Comparison of ENCODE assay signal across 26 mouse cellular contexts in the genomic region with DNA sequence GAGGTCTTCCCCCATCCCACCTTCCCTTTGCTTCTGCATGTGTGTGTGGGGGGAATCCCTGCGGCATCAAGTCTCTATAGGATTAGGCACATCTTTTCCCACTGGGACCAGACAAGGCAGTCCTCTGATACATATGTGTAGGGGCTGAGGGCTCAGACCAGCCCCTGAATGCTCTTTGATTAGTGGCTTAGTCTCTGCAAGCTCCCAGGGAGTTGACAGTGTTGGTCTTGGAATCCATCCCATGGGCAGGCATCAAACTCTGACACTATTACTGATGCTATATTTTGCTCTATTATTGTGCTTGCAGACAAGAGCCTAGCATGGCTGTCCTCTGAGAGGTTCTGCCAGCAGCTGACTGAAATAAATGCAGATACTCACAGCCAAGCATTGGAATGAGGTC.
"Had no signal": no experiment of that assay in that cellular context is flagged by ENCODE, and none has a peak within 500 bp of the region (broad histone marks: within the 10 kb centered on the region; RNA-seq: fewer than 3 reads in every experiment).

No protein-coding gene starts in this region.

- H3K4me1 ChIP-seq: heart, embryonic 13.5 days; heart, embryonic 15.5 days; hindbrain, embryonic 10.5 days; hindbrain, embryonic 12.5 days; intestine, embryonic 15.5 days; limb, embryonic 10.5 days; limb, embryonic 12.5 days; liver, embryonic 13.5 days had no signal

- H3K9ac ChIP-seq: heart, embryonic 13.5 days; heart, embryonic 15.5 days; hindbrain, embryonic 12.5 days; hindbrain, embryonic 14.5 days; intestine, embryonic 15.5 days; limb, embryonic 12.5 days; liver, embryonic 13.5 days had no signal

- DNase-seq: gastrocnemius, adult 2 months; gastrocnemius, postnatal 10 days; gastrocnemius, postnatal 25 days; heart, adult 2 months; heart, postnatal 4 days; kidney, adult 9 months; kidney, postnatal 10 days; kidney, postnatal 25 days; liver; liver, embryonic 13.5 days had no signal

- H3K27me3 ChIP-seq: heart, embryonic 13.5 days; heart, embryonic 15.5 days; hindbrain, embryonic 12.5 days; intestine, embryonic 15.5 days; limb, embryonic 12.5 days; liver, embryonic 13.5 days had no signal

- H3K36me3 ChIP-seq: heart, embryonic 13.5 days; heart, embryonic 15.5 days; hindbrain, embryonic 10.5 days; hindbrain, embryonic 12.5 days; intestine, embryonic 15.5 days; limb, embryonic 10.5 days; limb, embryonic 12.5 days; liver, embryonic 13.5 days had no signal

- H3K4me2 ChIP-seq: heart, embryonic 11.5 days; heart, embryonic 13.5 days; heart, embryonic 15.5 days; hindbrain, embryonic 12.5 days; hindbrain, embryonic 14.5 days; intestine, embryonic 15.5 days; limb, embryonic 12.5 days; liver, embryonic 11.5 days; liver, embryonic 13.5 days had no signal

- H3K4me3 ChIP-seq: gastrocnemius, adult 2 months; heart, adult 2 months; heart, embryonic 13.5 days; heart, embryonic 15.5 days; hindbrain, embryonic 10.5 days; hindbrain, embryonic 12.5 days; intestine, embryonic 15.5 days; layer of hippocampus, adult 2 months; left cerebral cortex, adult 2 months; limb, embryonic 10.5 days; limb, embryonic 12.5 days; liver, embryonic 13.5 days had no signal

- ATAC-seq: forebrain, embryonic 16.5 days; hindbrain, embryonic 16.5 days; inflammation-experienced regulatory T-cells, adult 6 months; intestine, embryonic 15.5 days; intestine, postnatal 0 days had no signal

- H3K9me3 ChIP-seq: heart, embryonic 13.5 days; heart, embryonic 15.5 days; hindbrain, embryonic 10.5 days; hindbrain, embryonic 12.5 days; intestine, embryonic 15.5 days; limb, embryonic 10.5 days; limb, embryonic 12.5 days; liver, embryonic 13.5 days had no signal

- H3K27ac ChIP-seq: gastrocnemius, adult 2 months; heart, adult 2 months; heart, embryonic 13.5 days; heart, embryonic 15.5 days; hindbrain, embryonic 10.5 days; hindbrain, embryonic 12.5 days; hindbrain, embryonic 14.5 days; intestine, embryonic 15.5 days; layer of hippocampus, adult 2 months; left cerebral cortex, adult 2 months; limb, embryonic 10.5 days; limb, embryonic 12.5 days; liver, embryonic 13.5 days had no signal
